Mouse (Mus musculus) spleen, postnatal 4 days (tissue): ENCODE results near the gene Fto.
A peak's percentile ranks its signal among the peaks of the same experiment; 100 is the strongest.

ENCODE experiments used
- DNase-seq, 2 experiments: peaks; one replicate each; pipeline ENCODE4 v3.0.0; 2022; ENCODE audit warnings: low spot score in 2 of 2

Fto gene

DNA sequence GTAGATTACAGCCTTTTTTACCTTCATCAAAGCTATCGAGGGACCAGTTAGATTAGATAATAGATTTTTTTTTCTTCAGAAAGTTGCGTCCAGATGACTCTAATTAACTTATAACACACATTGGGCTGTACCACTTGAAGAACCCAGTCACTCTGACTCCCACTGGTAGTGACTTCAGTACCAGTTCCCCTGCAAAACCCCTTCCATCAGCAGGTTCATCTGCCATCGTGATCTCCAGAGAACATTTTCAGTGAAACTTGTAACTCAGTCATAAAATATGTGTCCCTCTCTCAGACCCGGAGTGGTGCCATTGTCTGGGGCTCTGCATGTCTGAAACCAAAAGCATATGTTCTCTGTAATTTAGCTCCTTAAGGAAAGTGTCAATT, 211.5 kb downstream of the Fto start:
- DNase-seq = no peak

DNA sequence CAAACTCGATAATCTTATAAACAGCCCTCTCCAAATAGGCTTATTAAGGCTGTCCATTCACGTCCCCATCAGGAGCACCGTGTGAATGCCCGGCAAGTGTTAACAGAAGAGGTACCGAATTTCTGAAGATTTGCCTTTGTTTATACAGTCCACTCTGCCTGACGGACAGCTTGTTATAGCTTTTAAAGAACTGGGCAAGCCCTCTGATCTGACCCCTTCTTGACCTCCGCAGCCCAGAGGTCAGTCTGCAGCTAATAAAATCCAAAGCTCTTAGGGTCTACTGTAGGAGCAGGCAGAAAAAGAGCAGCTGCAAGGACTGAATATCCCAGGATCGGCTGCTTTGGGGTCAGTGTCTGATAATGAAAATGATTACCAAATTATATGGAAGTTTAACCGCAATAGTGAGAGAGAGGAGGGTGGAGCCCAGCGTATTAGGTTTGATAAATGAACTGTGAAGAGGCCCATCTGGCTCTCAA, 212.1 kb downstream of the Fto start:
- DNase-seq = no peak

DNA sequence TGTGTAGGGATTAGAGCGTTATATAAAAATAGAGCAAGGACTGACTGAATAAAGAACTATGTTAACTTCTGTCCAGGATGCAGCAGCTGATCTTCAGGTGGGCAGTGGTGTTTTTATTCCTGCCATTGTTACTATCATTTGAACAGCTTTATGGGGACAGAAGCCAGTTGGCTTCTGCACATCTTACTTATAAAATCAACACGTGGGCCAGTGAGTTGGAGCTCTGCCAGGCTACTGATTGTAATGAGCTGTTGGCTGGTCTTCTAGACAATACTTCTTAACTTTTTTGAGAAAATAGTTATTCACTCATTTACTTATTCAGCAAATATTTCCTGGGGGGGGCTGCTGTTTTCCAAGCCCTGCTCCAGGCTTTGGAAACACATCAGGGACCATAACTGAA, 215.6 kb downstream of the Fto start:
- no peak for DNase-seq

DNA sequence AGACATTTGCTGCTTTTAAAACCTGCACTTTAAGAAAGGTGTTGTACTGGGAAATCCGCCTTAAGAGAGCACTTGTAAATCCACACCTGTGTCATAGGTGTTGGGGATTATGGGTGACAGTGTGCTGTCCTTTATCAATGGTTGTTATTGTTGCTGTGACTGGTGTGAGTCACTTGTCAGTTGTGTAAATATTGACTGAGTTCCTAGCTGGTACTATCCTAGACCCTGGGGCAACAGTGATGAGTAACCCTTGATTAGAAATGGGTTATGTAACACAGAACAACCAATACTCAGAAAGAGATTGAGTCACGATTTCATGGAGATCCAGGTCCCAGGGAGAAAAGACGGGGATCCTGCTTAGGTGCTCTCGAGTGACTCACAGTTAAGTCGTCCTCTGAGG, 216.4 kb downstream of the Fto start:
- DNase-seq = no peak

DNA sequence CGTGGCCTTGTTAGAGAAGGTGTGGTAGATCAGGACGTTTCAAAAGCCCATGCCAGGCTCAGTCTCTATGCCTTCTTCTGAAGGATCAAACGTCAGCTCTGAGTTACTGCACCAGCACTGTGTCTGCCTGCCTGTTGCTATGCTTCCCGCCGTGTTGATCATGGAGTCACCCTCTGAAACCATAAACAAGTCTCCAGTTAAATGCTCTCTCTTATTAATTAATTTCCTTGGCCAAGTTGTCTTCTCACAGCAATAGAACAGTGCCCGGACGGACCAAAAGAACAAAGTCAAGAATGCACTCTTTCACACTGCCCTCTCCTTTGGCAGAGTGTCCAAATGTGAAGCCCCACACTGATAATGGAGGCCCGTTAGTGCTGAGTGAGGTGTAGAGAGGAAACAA, 217.3 kb downstream of the Fto start:
- DNase-seq = no peak

DNA sequence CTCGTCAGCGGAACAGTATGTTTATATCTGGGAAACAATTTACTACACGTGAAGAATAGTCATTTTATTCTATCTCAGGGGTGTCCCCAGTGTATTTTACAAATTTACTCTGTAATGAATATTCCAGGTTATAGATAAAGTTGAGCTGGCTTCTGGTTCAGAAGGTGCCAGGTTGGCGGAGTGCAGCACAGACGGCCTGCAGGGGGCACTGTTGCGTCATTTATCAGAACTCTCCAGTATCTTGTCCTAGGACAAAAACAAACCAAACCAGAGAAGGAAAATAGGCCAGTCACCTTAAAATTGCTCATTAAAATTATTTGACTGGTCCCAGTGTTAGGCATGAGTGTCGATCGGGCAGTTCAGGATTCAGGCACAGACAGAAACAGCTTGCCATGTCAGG, 218.6 kb downstream of the Fto start:
- peak; percentile 58 to 86 for DNase-seq

DNA sequence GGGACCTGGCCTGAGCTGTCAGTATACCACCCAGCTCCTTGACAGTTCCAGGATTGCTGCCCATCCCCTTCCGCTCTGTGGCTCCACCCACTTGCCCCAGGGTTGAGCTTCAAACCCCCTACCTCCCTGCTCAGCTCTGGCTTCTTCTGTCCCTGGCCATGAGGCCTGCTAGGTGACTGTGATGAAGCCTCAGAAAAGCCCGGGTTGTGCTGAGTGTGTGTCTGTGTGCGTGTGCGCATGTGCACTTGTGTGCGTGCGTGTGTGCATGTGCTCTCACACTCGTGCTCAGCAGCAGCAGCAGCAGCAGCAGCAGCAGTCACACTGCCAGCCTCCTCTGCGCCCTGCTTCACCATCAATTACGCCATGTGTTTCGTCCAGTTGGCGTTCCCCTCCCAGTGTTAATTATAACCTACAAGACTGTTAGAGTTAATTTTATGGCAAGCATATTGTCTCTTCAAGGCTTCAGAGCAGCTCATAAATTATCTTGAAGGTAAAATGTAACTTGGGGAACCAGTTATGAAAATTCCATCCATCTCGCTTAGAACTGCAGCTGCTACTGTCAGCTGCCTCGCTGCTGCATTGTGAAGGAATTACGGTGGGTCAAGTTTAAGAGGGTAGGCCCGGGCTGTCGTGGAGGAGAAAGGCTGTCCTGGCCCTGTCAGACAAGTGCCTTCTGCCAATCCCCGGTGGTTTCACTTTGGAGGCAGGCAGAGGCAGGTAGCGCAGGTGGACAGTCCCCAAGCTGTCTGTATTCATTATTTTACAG, 219.5 kb downstream of the Fto start:
- no peak for DNase-seq

DNA sequence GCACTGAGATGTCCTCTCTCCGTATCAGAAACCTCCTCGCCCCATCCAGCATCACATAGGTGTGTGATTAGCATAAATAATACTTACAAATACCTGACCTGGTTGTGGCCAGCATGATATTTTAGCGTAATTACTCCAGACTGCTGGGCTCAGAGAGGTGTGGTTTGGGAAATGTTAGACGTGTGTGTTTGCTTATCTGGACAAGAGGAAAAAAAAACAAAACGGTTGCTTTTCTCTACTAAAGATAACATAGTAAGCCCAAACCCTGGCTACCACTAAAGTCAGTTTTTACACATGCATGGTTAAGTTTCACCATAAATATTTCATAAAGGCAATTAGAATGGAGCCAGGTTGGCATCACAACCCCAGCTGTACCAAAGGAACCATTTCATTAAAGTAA, 221.4 kb downstream of the Fto start:
- no peak for DNase-seq

DNA sequence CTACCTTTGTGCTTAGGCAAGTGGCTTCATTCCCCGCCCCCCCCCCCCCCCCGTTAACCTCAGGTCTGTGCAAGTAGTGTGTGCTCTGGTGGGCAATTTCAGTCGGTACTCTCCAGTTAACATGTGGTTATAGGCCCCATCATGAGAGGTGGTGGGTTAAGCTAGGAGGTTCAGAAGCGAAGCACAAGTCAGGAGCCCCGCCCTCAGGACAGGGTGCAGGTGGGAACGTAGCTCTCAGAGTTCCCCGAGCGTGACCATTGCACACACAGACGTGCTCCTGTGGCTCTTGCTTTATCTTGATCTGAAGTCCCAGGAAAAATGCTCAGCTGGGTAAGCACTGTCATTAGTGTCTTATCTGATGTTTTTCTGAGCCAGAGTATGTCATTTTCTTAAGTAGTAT, 224.8 kb downstream of the Fto start:
- DNase-seq = no peak

DNA sequence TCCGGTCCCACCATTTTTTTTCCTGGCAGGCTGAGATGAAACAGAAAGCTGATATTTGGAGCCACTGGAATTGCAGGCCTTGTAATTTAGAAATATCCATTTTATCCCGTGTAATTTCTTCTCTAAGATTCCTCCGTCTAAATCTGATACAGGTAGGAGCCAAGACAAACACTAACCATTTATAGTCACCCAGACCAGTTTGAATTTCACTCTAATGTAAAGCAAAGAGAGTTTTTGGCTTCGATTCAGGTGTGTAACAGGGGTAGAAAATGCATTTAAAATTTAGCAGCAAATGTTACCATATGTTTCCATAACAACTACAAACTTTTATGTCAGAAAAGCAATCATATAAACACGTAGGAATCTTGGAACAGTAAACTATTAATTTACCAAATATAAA, 225.6 kb downstream of the Fto start:
- no peak for DNase-seq

DNA sequence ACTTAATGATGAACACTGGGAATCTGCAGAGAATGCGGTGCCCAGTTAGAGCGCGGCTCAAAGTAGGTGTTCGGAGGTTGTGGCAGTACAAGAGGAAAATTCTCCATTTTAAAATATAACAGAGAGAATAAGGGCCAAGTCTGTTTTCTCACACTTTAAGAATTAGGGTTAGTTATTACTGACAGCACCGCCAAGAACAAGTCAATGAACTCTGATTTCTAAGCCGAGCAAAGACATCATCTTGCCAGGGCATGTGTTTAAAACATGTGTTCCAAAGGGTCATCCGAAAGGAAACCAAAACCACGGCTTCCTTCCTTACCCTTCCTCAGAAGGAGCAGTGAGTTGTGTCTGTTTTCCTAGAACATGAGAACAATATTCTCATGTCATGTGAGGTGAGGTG, 226.3 kb downstream of the Fto start:
- DNase-seq = no peak

DNA sequence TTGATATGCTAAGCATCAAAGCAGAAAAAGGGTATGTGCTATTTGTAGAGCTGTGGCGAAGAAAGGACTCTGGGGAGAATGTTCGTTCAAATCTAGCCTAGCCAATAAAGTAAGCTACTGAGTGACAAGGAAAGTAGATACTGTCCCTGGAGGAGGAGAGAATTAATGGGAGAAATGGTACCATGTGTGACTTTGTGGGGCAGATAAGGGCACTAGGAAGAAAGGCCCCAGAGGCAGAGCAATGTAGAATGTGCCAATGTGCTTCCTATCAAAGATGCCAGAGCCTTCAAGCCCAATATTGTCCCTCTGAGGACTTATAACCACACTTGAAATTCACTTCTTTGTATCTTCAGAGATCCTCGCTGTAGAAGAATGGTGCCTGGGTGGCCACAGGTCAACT, 227.9 kb downstream of the Fto start:
- no peak for DNase-seq

DNA sequence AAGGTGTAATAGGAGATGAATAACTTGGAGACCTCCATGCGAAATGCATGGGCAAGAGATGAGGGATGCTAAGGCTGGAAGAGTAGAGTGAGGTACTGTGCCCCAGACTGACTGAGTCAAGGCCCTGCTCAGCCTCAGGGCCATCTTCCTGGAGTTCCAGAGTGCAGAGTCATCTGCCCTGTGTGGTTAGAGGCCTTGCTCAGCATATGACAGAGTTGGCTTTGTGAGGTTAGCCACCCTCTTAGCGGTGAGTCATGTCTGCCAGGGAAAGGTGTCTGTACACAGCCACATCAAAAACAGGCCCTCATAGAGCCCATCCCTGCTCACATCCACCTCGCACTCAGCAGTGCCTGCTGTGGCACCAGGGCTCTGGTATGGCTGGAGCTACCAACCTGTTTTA, 232.2 kb downstream of the Fto start:
- DNase-seq = no peak

DNA sequence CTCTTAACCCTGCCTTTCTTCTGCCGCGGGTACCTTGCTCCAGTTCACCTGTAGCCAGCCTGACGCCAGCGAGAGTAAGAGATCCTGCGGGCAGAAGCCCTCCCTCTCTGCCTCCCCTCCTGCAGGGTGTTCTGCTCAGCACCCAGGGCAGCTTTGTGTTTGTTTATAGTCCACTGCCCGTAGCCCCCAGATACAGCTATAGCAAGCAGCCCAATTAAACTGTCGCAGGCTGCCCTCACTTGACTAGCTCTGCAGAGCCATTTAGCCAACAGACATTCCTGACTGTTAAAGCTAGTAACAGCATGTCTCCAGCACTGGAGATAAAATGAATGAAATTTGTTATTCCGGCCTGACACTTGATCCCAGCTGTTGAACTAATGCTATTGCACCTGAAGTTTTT, 233.3 kb downstream of the Fto start:
- DNase-seq = no peak

DNA sequence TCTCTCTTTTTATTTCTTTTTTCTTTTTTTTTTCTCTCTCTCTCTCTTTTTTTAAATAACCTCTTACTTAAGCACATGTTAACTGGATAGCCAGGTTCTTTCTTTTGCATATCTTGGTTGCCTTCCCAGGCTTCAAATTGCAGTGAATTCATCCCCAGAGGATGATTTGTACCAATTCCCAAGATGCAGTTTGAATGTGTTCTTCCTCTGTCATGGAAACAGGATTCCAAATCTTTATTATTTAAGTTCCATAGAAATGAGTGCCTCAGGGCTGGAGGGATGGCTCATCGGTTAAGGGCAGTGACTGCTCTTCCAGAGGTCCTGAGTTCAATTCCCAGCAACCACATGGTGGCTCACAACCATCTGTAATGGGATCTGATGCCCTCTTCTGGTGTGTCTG, 236.8 kb downstream of the Fto start:
- no peak for DNase-seq

DNA sequence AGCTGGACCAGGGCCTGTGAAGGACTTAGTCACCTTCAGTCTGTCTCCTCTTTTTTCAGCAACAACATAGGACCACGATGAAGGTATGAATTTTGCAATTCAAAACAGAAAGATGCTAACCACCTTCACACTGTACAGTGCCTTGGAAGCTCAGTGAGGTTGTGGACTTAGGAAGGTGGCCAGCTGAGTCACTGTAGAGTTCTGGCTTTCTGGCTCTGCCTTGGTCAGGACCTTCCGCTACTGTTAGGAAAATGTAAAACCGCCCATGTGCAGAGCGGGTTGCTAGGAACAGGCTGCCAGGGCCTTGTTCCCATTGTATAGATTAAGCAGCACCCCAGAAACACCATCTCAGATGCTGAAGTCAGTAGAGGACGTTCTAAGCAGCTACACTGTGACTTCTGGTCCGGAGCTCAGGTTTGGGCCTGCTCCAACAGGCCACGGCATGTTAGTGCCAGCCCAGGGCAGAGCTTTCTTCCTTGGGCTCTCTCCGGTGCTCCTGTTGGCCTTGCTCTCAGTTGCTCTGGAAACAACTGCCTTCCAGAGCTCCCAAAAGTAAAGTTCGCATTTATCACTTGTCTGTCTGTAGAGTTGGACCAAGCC, 237.9 kb downstream of the Fto start:
- no peak for DNase-seq

DNA sequence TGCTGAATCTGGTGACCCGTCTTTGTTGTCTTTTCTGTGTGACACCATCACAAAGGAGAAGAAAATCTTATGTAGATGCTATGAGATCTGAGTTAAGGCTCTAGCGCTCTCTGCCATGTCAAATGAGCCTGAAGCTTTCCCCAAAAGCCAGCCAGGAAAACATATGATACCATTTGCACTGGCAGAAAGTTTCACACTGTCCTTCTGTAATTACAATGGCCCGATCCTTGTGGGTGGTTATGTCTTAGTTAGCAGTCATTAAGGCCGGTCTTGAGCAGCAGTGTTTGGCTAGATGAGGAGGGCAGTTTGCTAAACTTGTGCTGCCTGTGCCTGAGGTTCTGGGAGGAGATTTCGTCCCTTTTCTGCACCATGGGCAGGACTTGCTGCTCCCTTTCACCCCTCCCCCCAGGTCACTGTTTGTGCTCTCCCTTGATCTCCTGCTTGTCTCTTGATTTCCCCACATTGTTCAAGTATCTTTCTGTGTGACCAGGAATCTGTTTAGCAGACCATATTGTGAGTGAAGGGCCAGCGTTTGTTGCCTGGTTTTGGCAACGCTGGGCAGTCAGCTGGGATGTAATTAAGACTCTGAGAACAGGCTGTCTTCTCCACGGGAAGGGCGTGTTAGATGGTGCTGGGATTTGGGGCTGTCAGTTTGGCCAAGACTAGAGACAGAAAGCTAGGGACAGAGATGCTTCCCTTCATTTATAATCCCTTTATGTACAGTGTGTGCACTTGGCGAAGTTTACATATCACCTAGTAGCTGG, 238.6 kb downstream of the Fto start:
- DNase-seq = no peak

DNA sequence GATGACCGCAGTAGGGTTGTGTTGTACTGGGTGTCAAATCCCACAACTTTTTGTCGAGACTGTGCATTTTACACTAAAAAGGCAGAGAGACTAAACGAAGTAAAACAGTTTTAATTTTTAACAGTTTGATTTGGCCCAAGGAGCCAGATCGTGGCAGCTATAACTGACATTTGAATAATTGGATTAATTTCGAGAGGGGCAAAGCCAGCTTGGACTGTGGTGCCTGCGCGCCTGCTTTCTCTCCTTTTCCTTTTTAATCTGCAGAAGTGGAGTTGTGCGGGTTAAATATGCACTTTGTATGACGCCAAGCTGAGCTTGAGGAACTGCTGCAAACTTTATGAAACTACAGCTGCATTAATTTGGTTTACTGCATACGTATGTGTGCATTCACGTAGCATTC, 239.3 kb downstream of the Fto start:
- DNase-seq = no peak

DNA sequence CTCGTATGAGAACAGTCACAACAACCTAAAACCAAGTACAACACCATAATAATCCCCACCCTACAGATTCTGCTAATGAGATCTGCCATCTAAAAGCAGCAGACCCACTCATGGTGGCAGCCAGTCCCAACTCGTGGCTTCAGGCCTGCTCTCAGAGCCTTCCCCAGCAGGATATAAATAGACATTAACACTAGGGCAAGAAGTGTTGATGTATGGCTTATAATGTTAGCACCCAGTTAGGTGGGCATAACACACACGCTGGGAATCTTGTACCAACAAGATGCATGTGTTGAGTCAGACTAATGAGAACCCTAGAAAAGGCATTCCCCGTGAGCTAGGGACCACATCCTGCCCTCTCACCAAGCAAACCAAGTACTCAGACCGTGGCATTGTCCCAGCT, 240.1 kb downstream of the Fto start:
- DNase-seq = no peak

DNA sequence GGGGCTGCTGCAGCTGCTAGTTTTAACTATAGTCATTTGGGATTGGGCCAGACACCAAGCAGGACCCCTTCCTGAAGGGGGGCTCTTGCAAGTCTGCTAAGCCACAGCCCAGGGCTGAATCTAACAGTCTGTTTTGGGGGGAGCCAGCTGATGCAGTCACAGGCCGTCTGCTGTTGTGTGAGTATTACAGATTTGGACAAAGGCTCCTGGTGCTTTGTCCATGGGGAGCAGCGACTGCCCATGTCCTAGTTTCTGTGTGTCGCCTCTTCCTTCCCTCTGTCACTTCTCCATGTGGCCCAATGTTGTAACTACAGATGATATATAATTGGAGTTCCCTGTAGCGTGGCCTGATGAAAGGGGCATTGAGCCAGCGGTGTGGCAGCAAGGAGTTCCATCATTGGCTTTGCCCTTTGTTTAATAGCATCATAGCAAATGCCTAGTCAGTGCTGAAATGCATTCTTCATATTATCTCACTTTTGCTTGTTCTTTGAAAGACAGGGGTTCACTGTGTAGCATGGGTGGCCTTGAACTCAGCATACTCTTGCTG, 243.8 kb downstream of the Fto start:
- DNase-seq = no peak

DNA sequence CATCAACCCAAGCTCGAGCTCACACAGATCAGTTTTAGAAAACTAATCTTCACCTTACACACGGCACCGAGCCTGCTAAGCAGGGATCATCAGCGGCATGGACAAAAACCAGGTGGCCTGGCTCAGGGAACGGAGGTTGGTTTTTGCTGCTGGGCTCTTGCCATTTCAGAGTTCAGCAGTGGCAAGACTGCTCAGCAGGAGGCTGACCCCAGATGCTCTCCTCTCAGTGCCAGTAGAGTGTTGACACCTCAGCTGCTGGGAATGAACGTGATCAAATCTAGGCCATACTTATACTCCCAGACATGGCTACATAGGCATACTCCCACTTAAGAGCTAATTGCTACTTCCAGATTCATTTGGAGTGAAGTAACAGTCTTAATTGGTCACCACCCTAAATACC, 245.1 kb downstream of the Fto start:
- no peak for DNase-seq

DNA sequence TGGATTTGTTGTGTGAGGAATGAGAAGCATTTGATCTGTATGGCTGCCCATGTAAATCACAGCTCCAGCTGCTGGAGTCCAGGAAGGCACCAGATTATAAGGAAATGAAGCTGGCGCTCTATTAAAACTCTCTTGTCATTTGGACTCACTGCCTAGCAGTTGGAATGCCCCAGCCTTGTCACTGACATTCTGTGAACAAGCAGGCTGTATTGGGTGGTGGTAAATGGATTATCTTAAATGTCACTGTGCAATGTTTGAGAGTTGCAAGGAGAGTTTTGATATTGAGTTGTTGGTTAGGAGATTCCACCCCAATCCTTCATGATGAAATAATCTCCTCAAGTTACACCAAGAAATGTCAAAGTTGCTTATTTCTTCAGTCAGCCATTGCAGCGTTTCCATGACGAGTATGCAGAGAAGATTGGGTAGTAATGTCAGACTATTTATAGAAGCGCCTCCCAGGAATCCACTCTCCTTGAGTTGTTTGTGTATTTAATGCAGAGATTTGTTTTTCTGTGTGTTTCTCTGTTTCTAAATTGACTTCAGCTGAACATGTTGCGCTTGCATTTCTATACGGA, 246.8 kb downstream of the Fto start:
- DNase-seq = no peak
